Mouse (Mus musculus) CH12.LX (cell line): ENCODE data around the gene Rfx2.

Experiments used
- EP300 ChIP-seq: IDR thresholded peaks from 2 replicates; pipeline ENCODE4 v1.6.1; 2011; ENCODE audit warnings: low read length, improper control_type of control experiment
- MAFK ChIP-seq: IDR thresholded peaks from 2 replicates; pipeline ENCODE4 v1.6.1; 2011; ENCODE audit warnings: low read length, improper control_type of control experiment; ENCODE audit not compliant: insufficient replicate concordance
- USF1 ChIP-seq: IDR thresholded peaks from 2 replicates; pipeline ENCODE4 v1.6.1; 2014; ENCODE audit warnings: low read depth, mild to moderate bottlenecking, inconsistent platforms, low read length, improper control_type of control experiment
- ZC3H11A ChIP-seq: IDR thresholded peaks from 2 replicates; pipeline ENCODE4 v1.6.1; 2012; ENCODE audit warnings: low read depth, mild to moderate bottlenecking, inconsistent platforms, low read length, improper control_type of control experiment
- ZMIZ1 ChIP-seq: IDR thresholded peaks from 2 replicates; pipeline ENCODE4 v1.6.1; 2012; ENCODE audit warnings: low read depth, mild to moderate bottlenecking, inconsistent platforms, low read length, improper control_type of control experiment

GRCm38 (mm10) chr17:56805784-56806183, 25.0 kb downstream of the Rfx2 start:
- TF ChIP-seq ZMIZ1: no peak
- no peak for TF ChIP-seq EP300
- TF ChIP-seq ZC3H11A: no peak
- TF ChIP-seq USF1: no peak
- no peak for TF ChIP-seq MAFK
